Mouse (Mus musculus) CH12.LX (cell line): ENCODE results near the gene Tex14. TPM values are rescaled to one million over a fixed set of nuclear protein-coding genes. Genes with fewer than 3 reads are reported as not detected.
"Not testable (repeated sequence)": the region's sequence is repeated elsewhere in the genome, so short reads cannot be mapped to it uniquely, and the experiment has no call there.

ENCODE experiments used
- DNase-seq: peaks from one replicate; pipeline ENCODE4 v3.0.0-alpha.2; 2013; ENCODE audit errors: extremely low read depth
- H3K27ac ChIP-seq: 2 replicates; pipeline ENCODE4 v1.5.1; 2012; ENCODE audit warnings: low read depth, mild to moderate bottlenecking, control low read depth, moderate library complexity; ENCODE audit not compliant: insufficient read depth
- H3K27me3 ChIP-seq: replicated peaks from 2 replicates; pipeline ENCODE3; 2012; ENCODE audit warnings: inconsistent platforms
- H3K36me3 ChIP-seq, 2 experiments: replicated peaks in 1 of 2; 2 replicates each; pipeline versions ENCODE3 to v1.6.1; 2012; ENCODE audit warnings: inconsistent platforms in 1 of 2, low read length in 1 of 2, mild to moderate bottlenecking in 1 of 2, mixed read lengths in 1 of 2, moderate library complexity in 1 of 2; ENCODE audit not compliant: control insufficient read depth in 1 of 2, insufficient read depth in 1 of 2
- H3K4me1 ChIP-seq, 2 experiments: 2 replicates each; pipeline ENCODE4 v1.6.1; 2012; ENCODE audit warnings: inconsistent platforms in 1 of 2, moderate library complexity in 1 of 2; ENCODE audit not compliant: insufficient read depth in 2 of 2, control insufficient read depth in 1 of 2
- H3K4me2 ChIP-seq: 2 replicates; pipeline ENCODE4 v1.6.1; 2012; ENCODE audit warnings: low read depth, mild to moderate bottlenecking, control low read depth; ENCODE audit not compliant: poor library complexity, insufficient read depth, severe bottlenecking
- H3K4me3 ChIP-seq, 3 experiments: fragments of 150-350 bp in 1 of 3; sonication (generic) in 1 of 3; replicated peaks in 1 of 3; 2 replicates each; pipeline versions ENCODE3 to v1.5.1; 2011 to 2012; ENCODE audit warnings: low read depth in 2 of 3, low read length in 2 of 3, mild to moderate bottlenecking in 2 of 3, moderate library complexity in 2 of 3, control low read depth in 1 of 3, improper control_type of control experiment in 1 of 3, inconsistent platforms in 1 of 3, mixed read lengths in 1 of 3; ENCODE audit not compliant: poor library complexity in 1 of 3
- H3K79me2 ChIP-seq: replicated peaks from 2 replicates; pipeline ENCODE4 v1.6.1; 2012; ENCODE audit warnings: mild to moderate bottlenecking, moderate library complexity; ENCODE audit not compliant: control insufficient read depth, poor library complexity, insufficient read depth, severe bottlenecking; ENCODE audit errors: extremely low read depth
- H3K9ac ChIP-seq: 2 replicates; pipeline ENCODE4 v1.6.1; 2012; ENCODE audit warnings: low read depth, mild to moderate bottlenecking, control low read depth, moderate library complexity; ENCODE audit not compliant: insufficient read depth
- H3K9me3 ChIP-seq: replicated peaks from 2 replicates; pipeline ENCODE3; 2012; ENCODE audit warnings: low read length, inconsistent platforms, mixed read lengths
- BHLHE40 ChIP-seq: IDR thresholded peaks from 2 replicates; pipeline ENCODE4 v1.6.1; 2011; ENCODE audit warnings: mild to moderate bottlenecking, low read depth, low read length, improper control_type of control experiment
- ELF1 ChIP-seq: IDR thresholded peaks from 2 replicates; pipeline ENCODE4 v1.6.1; 2014; ENCODE audit warnings: low read depth, mild to moderate bottlenecking, inconsistent platforms, low read length, improper control_type of control experiment
- ETS1 ChIP-seq: conservative IDR thresholded peaks from 2 replicates; pipeline ENCODE4 v1.6.1; 2012; ENCODE audit warnings: low read depth, mild to moderate bottlenecking, inconsistent platforms, low read length, improper control_type of control experiment, moderate library complexity
- HCFC1 ChIP-seq: IDR thresholded peaks from 2 replicates; pipeline ENCODE4 v1.6.1; 2012; ENCODE audit warnings: low read depth, mild to moderate bottlenecking, inconsistent platforms, low read length, improper control_type of control experiment
- IRF4 ChIP-seq: IDR thresholded peaks from 2 replicates; pipeline ENCODE4 v1.6.1; 2014; ENCODE audit warnings: low read depth, mild to moderate bottlenecking, inconsistent platforms, low read length, improper control_type of control experiment
- MAX ChIP-seq: IDR thresholded peaks from 2 replicates; pipeline ENCODE4 v1.6.1; 2011; ENCODE audit warnings: low read length, improper control_type of control experiment
- MEF2A ChIP-seq: IDR thresholded peaks from 2 replicates; pipeline ENCODE4 v1.6.1; 2014; ENCODE audit warnings: low read depth, mild to moderate bottlenecking, inconsistent platforms, low read length, improper control_type of control experiment, borderline replicate concordance
- MXI1 ChIP-seq: IDR thresholded peaks from 2 replicates; pipeline ENCODE4 v1.6.1; 2011; ENCODE audit warnings: mild to moderate bottlenecking, low read depth, low read length, improper control_type of control experiment
- MYC ChIP-seq: IDR thresholded peaks from 2 replicates; pipeline ENCODE4 v1.6.1; 2011; ENCODE audit warnings: low read depth, mild to moderate bottlenecking, improper control_type of control experiment, low read length
- NELFE ChIP-seq: IDR thresholded peaks from 2 replicates; pipeline ENCODE4 v1.6.1; 2011; ENCODE audit warnings: low read depth, low read length, improper control_type of control experiment
- POLR2A ChIP-seq: IDR thresholded peaks from 2 replicates; pipeline ENCODE4 v1.6.1; 2011; ENCODE audit warnings: low read depth, mild to moderate bottlenecking, improper control_type of control experiment, low read length
- POLR2AphosphoS2 ChIP-seq: IDR thresholded peaks from 2 replicates; pipeline ENCODE4 v1.6.1; 2011; ENCODE audit warnings: low read depth, low read length, improper control_type of control experiment
- SIN3A ChIP-seq: IDR thresholded peaks from 2 replicates; pipeline ENCODE4 v1.6.1; 2012; ENCODE audit warnings: low read length, improper control_type of control experiment, inconsistent platforms
- TBP ChIP-seq: conservative IDR thresholded peaks from 2 replicates; pipeline ENCODE4 v1.6.1; 2011; ENCODE audit warnings: low read depth, low read length, improper control_type of control experiment
- TCF12 ChIP-seq: IDR thresholded peaks from 2 replicates; pipeline ENCODE4 v1.6.1; 2014; ENCODE audit warnings: low read depth, mild to moderate bottlenecking, inconsistent platforms, low read length, improper control_type of control experiment
- USF1 ChIP-seq: IDR thresholded peaks from 2 replicates; pipeline ENCODE4 v1.6.1; 2014; ENCODE audit warnings: low read depth, mild to moderate bottlenecking, inconsistent platforms, low read length, improper control_type of control experiment
- USF2 ChIP-seq: conservative IDR thresholded peaks from 2 replicates; pipeline ENCODE4 v1.6.1; 2011; ENCODE audit warnings: low read depth, low read length, improper control_type of control experiment
- ZMIZ1 ChIP-seq: IDR thresholded peaks from 2 replicates; pipeline ENCODE4 v1.6.1; 2012; ENCODE audit warnings: low read depth, mild to moderate bottlenecking, inconsistent platforms, low read length, improper control_type of control experiment
- ZNF384 ChIP-seq: IDR thresholded peaks from 2 replicates; pipeline ENCODE4 v1.6.1; 2012; ENCODE audit warnings: low read depth, low read length, improper control_type of control experiment, inconsistent platforms
- dilution Hi-C: fragments of 300-500 bp; cut with MboI; formaldehyde crosslinking; loops from 2 replicates; pipeline ENCODE4 v1.14.3; 2020; ENCODE audit warnings: low sequenced_read_pairs; ENCODE audit not compliant: extremely low pct_unique_long_range_greater_than_20kb, extremely low pct_ligation_motif_present
- in situ Hi-C: fragments of 300-500 bp; cut with MboI; formaldehyde crosslinking; loops from 3 replicates; pipeline ENCODE4 v1.14.3; 2019; ENCODE audit warnings: low sequenced_read_pairs, low pct_ligation_motif_present, low pct_unique_long_range_greater_than_20kb, mixed read lengths
- polyA plus RNA-seq: library from polyadenylated mRNA; unstranded; fragments of >175 nt; gene quantifications from 2 replicates; pipeline ENCODE4 v1.2.1, GENCODE M21; 2012; ENCODE audit warnings: low read depth; ENCODE audit not compliant: insufficient read length
- total RNA-seq, 2 experiments: library from RNA; depleted of rRNA; stranded (reverse); fragments of 300-350 nt in 1 of 2; fragments of >200 nt in 1 of 2; gene quantifications; 2 replicates each; pipeline ENCODE4 v1.2.3; 2012 to 2014

Gene Tex14
- total and polyA plus RNA-seq, 3 experiments, result 1.3 to 2.1 (median 1.4) TPM

DNA sequence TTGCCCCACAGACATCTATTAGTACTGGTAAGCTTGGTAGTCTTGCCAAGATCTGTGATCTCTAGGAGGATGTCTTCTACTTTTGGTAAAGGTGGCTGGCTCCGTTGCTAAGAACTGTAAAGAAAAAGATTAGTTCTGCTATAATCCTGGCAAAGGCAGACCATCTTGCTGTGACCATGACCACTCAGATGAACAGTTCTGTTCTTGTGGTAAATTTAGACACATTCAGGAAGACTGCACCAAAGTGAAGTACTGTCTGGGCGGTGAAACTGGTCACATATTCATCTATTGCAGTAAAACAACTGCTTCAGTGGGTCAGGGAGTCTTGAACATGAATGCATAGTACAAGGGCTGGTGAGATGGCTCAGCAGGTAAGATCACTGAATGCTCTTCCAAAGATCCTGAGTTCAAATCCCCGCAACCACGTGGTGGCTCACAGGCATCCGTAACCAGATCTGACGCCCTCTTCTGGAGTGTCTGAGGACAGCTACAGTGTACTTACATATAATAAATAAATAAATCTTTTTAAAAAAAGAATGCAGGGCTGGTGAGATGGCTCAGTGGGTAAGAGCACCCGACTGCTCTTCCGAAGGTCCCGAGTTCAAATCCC, 63.9 kb downstream of the Tex14 start:
- 0 out of 2 replicates have a peak, but pooled peaks have one; percentile 3 for TF ChIP-seq ZNF384
- no peak for TF ChIP-seq MEF2A
- H3K9me3 ChIP-seq, result no peaks in the 10 kb centered on the region
- no peak overlapping the region for H3K4me3 ChIP-seq

DNA sequence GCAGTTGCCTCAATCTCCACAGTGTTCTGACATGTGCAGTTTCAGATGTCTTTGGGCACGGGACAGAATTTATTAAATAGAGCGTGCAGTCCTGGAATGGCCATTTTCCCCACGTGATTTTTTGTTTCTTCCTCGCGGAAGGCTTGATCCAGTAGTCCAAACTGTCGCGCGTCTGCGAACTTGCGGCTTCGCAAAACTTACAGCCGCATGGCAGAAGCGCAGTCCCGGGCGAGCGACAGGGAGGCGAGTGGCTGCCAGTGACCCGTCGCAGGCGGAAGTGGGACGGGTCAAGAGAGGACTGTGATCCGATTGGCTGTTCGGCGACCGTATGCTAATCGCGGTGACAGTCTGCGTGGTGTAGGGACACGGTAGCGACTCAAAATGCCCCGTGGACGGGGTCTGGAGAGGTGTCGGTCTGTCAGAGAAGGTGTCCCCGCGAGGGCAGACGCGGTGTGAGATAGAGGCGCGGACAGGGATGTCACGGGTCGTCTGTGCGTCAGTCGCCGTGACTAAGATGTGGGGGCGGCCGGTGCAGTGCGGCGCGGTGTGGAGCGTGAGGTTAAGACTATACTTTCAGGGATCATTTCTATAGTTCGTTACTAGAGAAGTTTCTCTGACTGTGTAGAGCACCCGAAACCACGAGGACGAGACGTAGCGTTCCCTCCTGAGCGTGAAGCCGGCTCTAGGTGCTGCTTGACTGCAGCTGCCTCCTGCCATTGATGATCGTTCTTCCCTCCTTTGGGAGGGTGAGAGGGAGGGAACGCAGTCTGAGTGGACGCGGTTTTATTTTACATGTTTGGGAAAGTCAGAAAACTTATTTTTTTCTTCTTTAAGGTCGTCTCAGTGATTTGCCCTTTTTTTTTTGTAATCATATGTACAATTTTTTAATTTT, 66.2 kb downstream of the Tex14 start:
- not testable (repeated sequence) for H3K27me3 ChIP-seq, H3K9me3 ChIP-seq, H3K79me2 ChIP-seq, H3K4me3 ChIP-seq, H3K27ac ChIP-seq, H3K36me3 ChIP-seq
- in situ Hi-C loops, result loop anchor here (5.0 kb wide), 1 partner anchor 36 kb away; no protein-coding TSS in a partner anchor
- DNase-seq, result peak; percentile 87
- TF ChIP-seq POLR2AphosphoS2 (peak; percentile 95), HCFC1 (peak; percentile 59), ZNF384 (peak; percentile 74), MEF2A (0 out of 2 replicates have a peak, but pooled peaks have one; percentile 55), IRF4 (peak; percentile 23; the same call in 1 of the 2 replicates), POLR2A (peak; percentile 82), SIN3A (0 out of 2 replicates have a peak, but pooled peaks have one; percentile 57), ELF1 (peak; percentile 71), TBP (0 out of 2 replicates have a peak, but pooled peaks have one; percentile 49), MYC (peak; percentile 95), NELFE (peak; percentile 78), USF1 (0 out of 2 replicates have a peak, but pooled peaks have one; percentile 7), ZMIZ1 (peak; percentile 98), MXI1 (peak; percentile 87), ETS1 (peak; percentile 78), TCF12 (peak; percentile 78; the same call in 1 of the 2 replicates), MAX (peak; percentile 97), USF2 (0 out of 2 replicates have a peak, but pooled peaks have one; percentile 24), BHLHE40 (peak; percentile 92)
- TF ChIP-seq, all 38 proteins: peak for 19; not testable (repeated sequence) for 19
- H3K9ac ChIP-seq, result peak overlapping the region; percentile 53
- peak overlapping the region; percentile 96 for H3K4me2 ChIP-seq
- H3K4me1 ChIP-seq, result peaks cover 13 to 42% of the 10 kb centered on the region in 2 experiments
- dilution Hi-C loops, result not testable (repeated sequence)

More for the DNA sequence above, 63.9 kb downstream of the Tex14 start:
- Histone ChIP-seq H3K36me3 (no peaks in the 10 kb centered on the region), H3K4me2 (no peak overlapping the region), H3K79me2 (no peaks in the 10 kb centered on the region), H3K27ac (no peak overlapping the region), H3K9ac (no peak overlapping the region), H3K4me1 (peaks cover 13 to 53% of the 10 kb centered on the region in 2 experiments), H3K27me3 (no peaks in the 10 kb centered on the region)
- no peak for DNase-seq
- in situ Hi-C loops, result no loop called here
- dilution Hi-C loops, result no loop called here

DNA sequence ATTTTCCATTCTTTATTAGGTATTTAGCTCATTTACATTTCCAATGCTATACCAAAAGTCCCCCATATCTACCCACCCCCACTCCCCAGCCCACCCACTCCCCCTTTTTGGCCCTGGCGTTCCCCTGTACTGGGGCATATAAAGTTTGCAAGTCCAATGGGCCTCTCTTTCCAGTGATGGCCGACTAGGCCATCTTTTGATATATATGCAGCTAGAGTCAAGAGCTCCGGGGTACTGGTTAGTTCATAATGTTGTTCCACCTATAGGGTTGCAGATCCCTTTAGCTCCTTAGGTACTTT, 66.8 kb downstream of the Tex14 start:
- dilution Hi-C loops, H3K27ac ChIP-seq, H3K36me3 ChIP-seq, H3K9ac ChIP-seq, H3K4me2 ChIP-seq, H3K79me2 ChIP-seq, H3K4me3 ChIP-seq, DNase-seq, H3K9me3 ChIP-seq, H3K27me3 ChIP-seq: not testable (repeated sequence)
- H3K4me1 ChIP-seq, result peaks cover 13 to 40% of the 10 kb centered on the region in 2 experiments
- in situ Hi-C loops, result loop anchor here (5.0 kb wide), 1 partner anchor 36 kb away; no protein-coding TSS in a partner anchor
